Mouse (Mus musculus) hindbrain, embryonic 15.5 days (tissue): ENCODE measurements at regions not wholly inside any gene's neighbourhood (a gene's known extent, or its start where the extent isn't known, plus 50 kb on each side); places are given as distances from the start of the nearest gene placed in this dataset.

Source experiments
- ATAC-seq: fragments of 200-750 bp; cut with Nextera tagmentation; 2 replicates; pipeline ENCODE4 v1.8.0; 2017; ENCODE audit warnings: low read depth, moderate number of reproducible peaks, moderate TSS enrichment; ENCODE audit not compliant: low FRiP score
- H3K27ac ChIP-seq: fragments of 300-500 bp; sonication (generic); replicated peaks from 2 replicates; pipeline ENCODE4 v1.5.1; 2015; ENCODE audit warnings: mild to moderate bottlenecking, inconsistent platforms
- H3K27me3 ChIP-seq: fragments of 300-500 bp; sonication (generic); 2 replicates; pipeline ENCODE4 v1.6.1; 2015; ENCODE audit warnings: control low read depth, inconsistent platforms
- H3K36me3 ChIP-seq: fragments of 300-500 bp; sonication (generic); 2 replicates; pipeline ENCODE4 v1.6.1; 2015; ENCODE audit warnings: control low read depth, inconsistent platforms
- H3K4me1 ChIP-seq: fragments of 300-500 bp; sonication (generic); replicated peaks from 2 replicates; pipeline ENCODE4 v1.6.1; 2015; ENCODE audit warnings: control low read depth, inconsistent platforms
- H3K4me2 ChIP-seq: fragments of 300-500 bp; sonication (generic); 2 replicates; pipeline ENCODE4 v1.6.1; 2015; ENCODE audit warnings: moderate library complexity, mild to moderate bottlenecking, inconsistent platforms
- H3K4me3 ChIP-seq: fragments of 300-500 bp; sonication (generic); 2 replicates; pipeline ENCODE4 v1.5.1; 2015; ENCODE audit warnings: mild to moderate bottlenecking, inconsistent platforms
- H3K9ac ChIP-seq: fragments of 300-500 bp; sonication (generic); 2 replicates; pipeline ENCODE4 v1.6.1; 2015; ENCODE audit warnings: inconsistent platforms
- H3K9me3 ChIP-seq: fragments of 300-500 bp; sonication (generic); 2 replicates; pipeline ENCODE4 v1.6.1; 2016; ENCODE audit warnings: control low read depth, inconsistent platforms
- WGBS: fragments of 180-500 bp; shearing (Covaris S2); methylation state at CpG from one replicate; pipeline ENCODE4 v1.1.7; 2015; 5-methylcytosine and 5-hydroxymethylcytosine counted together

DNA sequence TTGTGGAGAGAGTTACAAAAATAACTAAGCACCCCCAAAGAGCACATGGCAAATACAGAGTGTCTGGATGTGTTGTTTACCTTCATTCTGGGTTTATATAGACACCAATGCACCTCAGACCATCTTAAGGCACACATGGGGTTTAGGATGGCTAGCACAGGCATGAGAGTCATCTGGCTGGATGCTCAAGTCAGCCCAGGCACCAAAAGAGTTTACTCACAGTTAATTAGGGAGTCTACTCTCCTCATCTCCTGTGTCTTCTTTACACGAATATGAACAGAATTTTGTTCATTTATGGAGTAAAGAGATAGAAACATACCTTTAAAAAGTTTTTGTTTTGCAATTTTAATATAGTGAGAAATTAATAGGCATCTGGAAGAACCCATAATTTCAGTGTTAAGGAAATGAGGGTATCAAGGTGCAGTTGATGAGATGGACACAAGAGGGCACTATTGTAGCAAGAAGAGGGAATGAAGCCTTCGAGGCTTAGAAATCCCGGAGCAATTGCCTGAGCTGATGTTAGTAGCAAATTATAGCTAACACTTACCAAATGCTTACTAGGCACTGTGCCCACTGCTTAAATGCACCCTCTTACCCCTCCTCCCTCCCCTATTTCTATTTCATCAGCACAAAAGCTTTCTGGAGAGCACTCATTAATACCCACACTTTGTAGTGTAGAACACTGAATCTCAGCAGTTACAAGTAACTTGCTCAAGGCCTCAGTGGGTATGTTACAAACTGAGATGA is 174.6 kb downstream of the Eepd1 start:
- Histone ChIP-seq H3K4me3 (no peak overlapping the region), H3K27ac (no peak overlapping the region), H3K4me2 (no peak overlapping the region), H3K4me1 (no peaks in the 10 kb centered on the region), H3K36me3 (no peaks in the 10 kb centered on the region), H3K9ac (no peak overlapping the region), H3K9me3 (no peaks in the 10 kb centered on the region), H3K27me3 (no peaks in the 10 kb centered on the region)
- ATAC-seq, result peak; percentile 73
- WGBS, result 2% methylated on average over 3 of the region's 3 CpGs

DNA sequence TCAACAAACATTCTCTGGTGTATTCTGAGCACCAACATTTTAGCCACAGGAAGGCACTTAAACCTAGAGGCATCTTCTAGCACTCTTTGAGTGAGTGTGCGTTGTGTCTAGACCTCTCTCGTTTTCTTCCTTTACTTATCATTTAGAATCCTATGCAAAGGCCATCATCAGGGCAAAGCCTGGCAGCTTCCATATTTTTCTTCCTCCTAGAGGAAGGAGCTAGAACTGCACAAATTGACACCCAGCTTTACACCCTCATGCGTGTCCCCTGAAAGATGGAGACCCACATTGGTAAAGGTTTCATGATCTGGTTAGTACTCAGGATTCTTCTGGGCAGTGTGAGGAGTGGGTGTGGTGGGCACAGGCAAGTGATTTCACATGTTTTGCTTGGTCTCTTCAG is 175.2 kb downstream of the Eepd1 start:
- no peak overlapping the region for H3K27ac ChIP-seq
- H3K4me1 ChIP-seq, result no peaks in the 10 kb centered on the region
- no peak overlapping the region for H3K9ac ChIP-seq
- no peaks in the 10 kb centered on the region for H3K36me3 ChIP-seq
- no peaks in the 10 kb centered on the region for H3K9me3 ChIP-seq
- 82% methylated on average over 3 of the region's 3 CpGs for WGBS
- H3K27me3 ChIP-seq, result no peaks in the 10 kb centered on the region
- no peak overlapping the region for H3K4me2 ChIP-seq
- ATAC-seq, result no peak; the same call in 1 of the 2 replicates
- H3K4me3 ChIP-seq, result no peak overlapping the region

DNA sequence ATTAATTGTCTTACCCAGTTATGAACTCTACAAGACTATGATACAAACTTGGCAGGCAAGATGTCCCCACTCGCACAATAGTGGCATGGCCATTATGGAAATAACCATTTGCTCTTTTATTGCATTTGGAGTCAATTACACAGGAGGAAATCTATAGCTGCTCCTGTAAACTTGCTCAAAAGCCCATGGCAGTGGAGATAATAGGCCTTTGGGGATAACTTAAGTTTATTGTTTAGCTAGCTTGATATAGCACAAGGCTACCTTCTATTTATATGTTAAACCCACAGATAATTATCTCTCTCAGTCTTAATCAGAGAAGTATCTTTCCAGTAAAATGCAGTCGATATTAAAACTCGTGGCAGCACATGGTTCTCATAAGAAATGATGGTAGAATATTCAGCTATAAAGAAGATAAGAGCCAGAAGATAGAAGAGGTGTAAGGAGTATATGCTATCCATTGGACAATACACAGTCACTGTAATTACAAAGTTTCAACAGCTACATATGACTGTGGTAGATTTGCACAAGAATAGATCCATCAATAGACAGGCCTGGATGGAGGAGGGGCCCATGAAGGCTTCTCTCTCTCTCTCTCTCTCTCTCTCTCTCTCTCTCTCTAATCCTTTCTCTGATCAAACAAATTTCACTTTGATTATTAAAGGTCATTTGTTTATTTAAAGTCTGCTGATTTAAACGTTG is 202.4 kb downstream of the Eepd1 start:
- 76% methylated on average over 4 of the region's 4 CpGs for WGBS
- no peaks in the 10 kb centered on the region for H3K27me3 ChIP-seq
- no peak overlapping the region for H3K4me2 ChIP-seq
- H3K9ac ChIP-seq, result no peak overlapping the region
- no peaks in the 10 kb centered on the region for H3K36me3 ChIP-seq
- H3K27ac ChIP-seq, result no peak overlapping the region
- no peak overlapping the region for H3K4me3 ChIP-seq
- no peaks in the 10 kb centered on the region for H3K4me1 ChIP-seq
- no peaks in the 10 kb centered on the region for H3K9me3 ChIP-seq
- no peak for ATAC-seq

DNA sequence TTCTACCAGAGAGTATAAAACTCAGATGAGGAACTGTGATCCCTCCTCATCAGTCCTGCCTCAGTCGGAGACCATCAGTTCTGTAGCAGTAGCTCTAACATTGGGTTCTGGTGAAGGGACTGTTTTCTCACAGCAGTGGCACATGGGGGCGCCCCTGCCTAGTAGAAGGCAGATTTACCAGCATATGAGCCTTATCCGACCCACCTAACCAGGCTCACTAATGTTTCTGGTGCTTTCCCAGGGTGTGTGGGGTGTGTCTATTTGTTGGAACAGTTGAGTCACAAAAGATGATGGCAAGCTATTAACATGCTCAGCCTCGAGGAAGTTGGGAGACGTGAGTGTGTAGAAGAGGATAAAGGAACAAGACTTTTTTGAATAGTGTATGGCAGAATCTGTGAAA is 212.3 kb downstream of the Eepd1 start:
- Histone ChIP-seq H3K36me3 (no peaks in the 10 kb centered on the region), H3K4me3 (no peak overlapping the region), H3K27me3 (no peaks in the 10 kb centered on the region), H3K27ac (no peak overlapping the region), H3K9me3 (no peaks in the 10 kb centered on the region), H3K4me2 (no peak overlapping the region), H3K4me1 (no peaks in the 10 kb centered on the region), H3K9ac (no peak overlapping the region)
- 22% methylated on average over 5 of the region's 5 CpGs for WGBS
- peak; percentile 78; the same call in 1 of the 2 replicates for ATAC-seq

DNA sequence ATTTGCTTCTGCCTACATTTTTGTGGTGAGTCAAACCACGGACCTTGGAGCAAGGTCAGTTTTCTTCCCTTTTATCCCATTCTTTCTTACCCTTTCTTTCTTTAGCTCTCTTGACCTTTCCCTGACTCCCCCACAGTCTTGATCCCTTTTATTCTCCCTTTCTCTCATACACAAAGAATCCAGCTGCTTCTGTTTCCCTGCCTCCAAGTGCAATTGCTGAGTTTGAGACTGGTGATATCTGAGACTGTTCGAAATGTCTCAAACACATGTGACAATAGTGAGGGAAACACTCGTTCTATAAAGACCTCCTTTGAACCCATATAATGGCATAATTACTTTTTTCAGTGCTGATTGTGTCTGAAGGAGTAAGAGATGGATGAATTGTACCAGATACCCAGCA is 213.7 kb downstream of the Eepd1 start:
- no peaks in the 10 kb centered on the region for H3K9me3 ChIP-seq
- no peaks in the 10 kb centered on the region for H3K4me1 ChIP-seq
- no peaks in the 10 kb centered on the region for H3K36me3 ChIP-seq
- ATAC-seq, result no peak
- H3K27me3 ChIP-seq, result no peaks in the 10 kb centered on the region
- WGBS, result 12% methylated on average over 3 of the region's 3 CpGs
- no peak overlapping the region for H3K4me2 ChIP-seq
- H3K27ac ChIP-seq, result no peak overlapping the region
- H3K9ac ChIP-seq, result no peak overlapping the region
- no peak overlapping the region for H3K4me3 ChIP-seq

DNA sequence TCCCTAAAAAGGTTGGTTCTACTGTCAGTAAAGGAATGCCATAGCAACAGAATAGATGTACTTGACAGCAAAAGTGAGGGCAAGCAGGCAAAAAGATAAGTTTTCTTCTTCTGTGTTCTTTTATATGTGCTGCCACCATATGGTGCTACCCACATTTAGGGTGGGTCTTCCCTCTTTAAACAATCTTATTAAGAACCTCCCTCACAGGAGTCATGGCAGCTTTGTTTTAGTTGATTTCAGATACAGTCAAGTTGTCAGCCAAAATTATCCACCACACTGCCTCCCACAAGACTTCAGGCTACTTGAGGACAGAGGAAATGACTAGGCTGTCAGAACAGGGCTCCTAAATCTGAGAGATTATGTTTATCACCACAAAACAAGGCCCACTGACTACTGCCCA is 232.3 kb downstream of the Eepd1 start:
- H3K9me3 ChIP-seq, result no peaks in the 10 kb centered on the region
- no peaks in the 10 kb centered on the region for H3K27me3 ChIP-seq
- no peak overlapping the region for H3K9ac ChIP-seq
- no peak overlapping the region for H3K27ac ChIP-seq
- H3K36me3 ChIP-seq, result no peaks in the 10 kb centered on the region
- H3K4me3 ChIP-seq, result no peak overlapping the region
- no peak for ATAC-seq
- no peaks in the 10 kb centered on the region for H3K4me1 ChIP-seq
- H3K4me2 ChIP-seq, result no peak overlapping the region

DNA sequence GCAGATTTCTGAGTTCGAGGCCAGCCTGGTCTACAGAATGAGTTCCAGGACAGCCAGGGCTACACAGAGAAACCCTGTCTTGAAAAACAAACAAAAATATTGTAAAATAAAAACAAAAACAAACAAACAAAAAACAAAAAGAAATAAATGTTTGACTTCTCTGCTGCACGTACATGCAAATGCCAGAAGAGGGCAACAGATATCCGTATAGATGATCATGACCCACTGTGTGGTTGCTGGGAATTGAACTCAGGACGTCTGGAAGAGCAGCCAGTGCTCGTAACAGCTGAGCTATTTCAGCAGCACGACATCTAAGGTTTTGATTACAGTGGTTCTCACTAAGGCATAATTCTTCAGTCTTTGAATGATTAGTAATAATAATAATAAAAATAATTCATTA is 262.8 kb downstream of the Eepd1 start:
- no peak overlapping the region for H3K9ac ChIP-seq
- no peaks in the 10 kb centered on the region for H3K9me3 ChIP-seq
- no peaks in the 10 kb centered on the region for H3K4me1 ChIP-seq
- H3K4me2 ChIP-seq, result no peak overlapping the region
- ATAC-seq, result no peak
- no peak overlapping the region for H3K4me3 ChIP-seq
- H3K36me3 ChIP-seq, result no peaks in the 10 kb centered on the region
- no peak overlapping the region for H3K27ac ChIP-seq
- H3K27me3 ChIP-seq, result no peaks in the 10 kb centered on the region
- WGBS, result 66% methylated on average over 6 of the region's 6 CpGs

DNA sequence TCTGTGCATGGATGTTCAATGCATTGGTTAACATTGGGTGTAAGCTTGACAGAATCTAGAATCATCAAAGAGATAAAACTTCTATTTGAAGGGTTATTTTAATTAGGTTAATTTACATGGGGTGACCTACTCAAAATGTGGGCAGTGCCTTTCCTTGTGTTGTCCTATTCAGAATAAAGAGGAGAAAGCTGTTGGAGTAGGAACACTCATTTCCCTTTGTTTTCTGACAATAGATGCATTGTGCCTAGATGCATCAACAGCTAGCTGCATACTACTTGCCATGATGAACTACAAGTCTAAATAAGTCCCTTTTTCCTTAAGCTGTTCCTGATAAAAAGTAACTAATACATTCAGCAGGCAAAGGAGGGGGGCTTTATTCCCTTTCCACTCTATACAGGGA is 269.8 kb downstream of the Eepd1 start:
- Histone ChIP-seq H3K4me1 (no peaks in the 10 kb centered on the region), H3K4me2 (no peak overlapping the region), H3K9ac (no peak overlapping the region), H3K4me3 (no peak overlapping the region), H3K36me3 (no peaks in the 10 kb centered on the region), H3K9me3 (no peaks in the 10 kb centered on the region), H3K27me3 (no peaks in the 10 kb centered on the region), H3K27ac (no peak overlapping the region)
- no peak for ATAC-seq

DNA sequence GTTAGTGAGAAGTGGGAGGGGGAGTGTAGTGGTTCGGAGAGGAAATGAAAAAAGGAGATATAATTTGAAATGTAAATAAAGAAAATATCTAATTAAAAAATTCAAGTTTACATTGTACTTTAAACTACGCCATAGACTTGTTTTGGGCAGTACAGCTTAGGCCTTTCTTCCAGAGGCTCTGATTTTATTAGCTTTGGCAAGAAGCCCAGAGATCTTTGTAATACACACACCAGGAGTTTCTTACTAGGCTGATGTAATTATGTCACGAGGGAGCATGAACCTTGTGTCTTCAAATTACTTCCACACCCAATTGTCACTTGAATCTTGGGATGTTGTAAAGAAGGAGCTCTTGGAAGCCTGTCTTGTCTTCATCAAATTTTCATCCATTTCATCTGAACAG is 292.6 kb downstream of the Eepd1 start:
- no peak for ATAC-seq
- no peak overlapping the region for H3K4me3 ChIP-seq
- H3K4me1 ChIP-seq, result no peaks in the 10 kb centered on the region
- no peaks in the 10 kb centered on the region for H3K27me3 ChIP-seq
- H3K27ac ChIP-seq, result no peak overlapping the region
- H3K9me3 ChIP-seq, result no peaks in the 10 kb centered on the region
- H3K36me3 ChIP-seq, result no peaks in the 10 kb centered on the region
- H3K9ac ChIP-seq, result no peak overlapping the region
- no peak overlapping the region for H3K4me2 ChIP-seq
- WGBS, result 64% methylated on average over 3 of the region's 3 CpGs

DNA sequence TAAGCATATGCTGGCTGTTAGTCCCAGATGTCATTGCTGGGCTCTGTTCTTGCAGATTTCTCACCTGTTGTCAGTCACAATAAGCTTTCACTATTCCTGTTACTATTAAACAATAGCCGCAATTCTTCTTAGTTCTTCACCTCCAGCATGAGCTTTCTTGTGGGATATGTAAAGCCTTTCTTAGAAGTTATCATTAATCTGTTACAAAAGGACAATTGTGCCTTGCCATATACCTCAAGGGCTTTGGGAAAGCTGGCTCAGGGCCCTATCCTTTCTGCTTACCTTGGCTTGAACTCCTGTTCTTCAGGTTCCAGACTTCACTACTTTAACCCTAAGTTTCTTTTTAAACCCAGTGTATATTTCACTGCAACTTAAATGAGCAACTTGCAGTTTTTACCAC is 301.3 kb downstream of the Eepd1 start:
- 95% methylated on average over 1 of the region's 1 CpGs for WGBS
- H3K4me3 ChIP-seq, result no peak overlapping the region
- no peak for ATAC-seq
- no peak overlapping the region for H3K27ac ChIP-seq
- no peak overlapping the region for H3K9ac ChIP-seq
- H3K9me3 ChIP-seq, result no peaks in the 10 kb centered on the region
- no peaks in the 10 kb centered on the region for H3K36me3 ChIP-seq
- H3K4me2 ChIP-seq, result no peak overlapping the region
- H3K27me3 ChIP-seq, result no peaks in the 10 kb centered on the region
- no peaks in the 10 kb centered on the region for H3K4me1 ChIP-seq

DNA sequence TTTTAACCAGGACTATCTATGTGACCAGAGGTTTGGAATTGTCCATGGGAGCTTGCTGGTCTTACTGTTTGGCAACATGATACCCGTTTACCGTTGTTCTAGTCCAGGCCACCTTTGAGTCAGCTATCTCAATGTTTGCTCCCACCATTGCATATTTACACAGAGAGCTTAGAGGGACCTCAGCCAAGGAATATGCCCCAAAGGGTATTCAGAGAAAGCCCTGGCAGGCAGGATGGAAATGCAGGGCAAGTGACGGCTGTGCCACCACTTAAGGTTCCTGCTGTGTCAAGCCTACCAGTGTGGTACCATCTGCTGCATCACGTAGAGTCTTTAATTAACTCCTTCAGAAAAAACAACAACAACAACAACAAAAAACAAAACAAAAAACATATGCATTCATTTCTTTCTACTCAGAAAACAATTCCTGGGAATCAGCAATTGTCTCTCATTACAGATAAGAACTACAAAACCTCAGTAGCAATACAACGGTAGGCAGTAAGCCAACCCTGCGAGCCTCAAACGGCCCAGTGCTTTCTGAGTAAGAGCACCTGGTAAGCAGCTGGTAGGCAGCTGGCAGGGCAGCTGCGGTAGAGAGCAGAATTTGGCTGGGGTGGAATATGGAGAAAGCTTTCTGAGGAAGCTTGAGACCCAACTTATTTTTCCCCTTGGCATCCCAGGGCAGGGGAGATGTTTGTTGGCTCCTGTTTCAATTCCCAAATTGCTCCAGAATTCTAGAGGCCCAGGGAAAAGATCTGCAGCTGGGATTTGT is 314.0 kb downstream of the Eepd1 start:
- 75% methylated on average over 8 of the region's 8 CpGs for WGBS
- no peak for ATAC-seq

DNA sequence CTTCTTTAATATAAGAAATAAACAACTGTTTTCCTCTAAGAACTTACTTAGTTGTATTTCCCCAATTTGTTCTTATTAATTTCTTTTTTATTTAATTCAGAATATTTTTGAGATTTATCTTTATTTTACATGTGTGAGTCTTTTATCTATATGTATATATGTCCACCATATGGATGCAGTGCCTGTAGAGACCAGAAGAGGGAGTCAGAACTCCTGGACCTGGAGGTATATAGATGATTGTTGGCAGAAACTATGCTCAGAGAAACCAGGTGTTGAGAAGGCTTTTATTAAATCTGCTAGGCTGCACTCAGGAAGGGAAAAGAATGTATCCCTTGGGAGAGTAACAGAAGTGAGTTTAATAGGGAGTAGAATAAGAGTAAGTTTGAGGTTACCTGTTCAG is 328.2 kb downstream of the Eepd1 start:
- Histone ChIP-seq H3K9me3 (no peaks in the 10 kb centered on the region), H3K27ac (no peak overlapping the region), H3K4me2 (no peak overlapping the region), H3K4me3 (no peak overlapping the region), H3K4me1 (no peaks in the 10 kb centered on the region), H3K27me3 (no peaks in the 10 kb centered on the region), H3K9ac (no peak overlapping the region), H3K36me3 (no peaks in the 10 kb centered on the region)
- ATAC-seq, result no peak

More for the DNA sequence above, 314.0 kb downstream of the Eepd1 start:
- Histone ChIP-seq H3K4me2 (no peak overlapping the region), H3K9me3 (no peaks in the 10 kb centered on the region), H3K9ac (no peak overlapping the region), H3K36me3 (no peaks in the 10 kb centered on the region), H3K27ac (no peak overlapping the region), H3K4me3 (no peak overlapping the region), H3K4me1 (no peaks in the 10 kb centered on the region), H3K27me3 (no peaks in the 10 kb centered on the region)
